Mouse (Mus musculus) small intestine, adult 10 weeks (tissue): ENCODE measurements around the gene Vamp8. TPM values are rescaled to one million over a fixed set of nuclear protein-coding genes. Genes with fewer than 3 reads are reported as not detected.

Experiments used
- polyA plus RNA-seq: library from polyadenylated mRNA; stranded (reverse); fragments of 350-450 nt; fragmentation: Illumina TruSeq; extraction: RNeasy Lipid Tissue Mini Kit (QIAGEN cat#74804); gene quantifications from one replicate; pipeline ENCODE4 v1.2.3, GENCODE M21; 2014; ENCODE audit warnings: low replicate concordance

The Vamp8 gene
- polyA plus RNA-seq: 93.1 TPM

GRCm38 (mm10) chr6:72389941-72390771, at the start of gene Vamp8:
Gene Vamp8 (minus strand): TSS chr6:72390703.

GRCm38 (mm10) chr6:72439355-72440185, 49.1 kb upstream of the Vamp8 start, which contains the start of gene Mat2a:
Gene Mat2a (minus strand): TSS chr6:72439558.

GRCm38 (mm10) chr6:72414076-72414756, 23.7 kb upstream of the Vamp8 start, which contains the start of gene Ggcx:
Gene Ggcx (plus strand): TSS chr6:72414308.

GRCm38 (mm10) chr6:72380131-72380770, 10.3 kb downstream of the Vamp8 start, which contains the start of gene Vamp5:
Gene Vamp5 (minus strand): TSS chr6:72380468.

GRCm38 (mm10) chr6:72366844-72367443, 23.6 kb downstream of the Vamp8 start, which contains the start of gene Rnf181:
Gene Rnf181 (minus strand): TSS chr6:72366956.

GRCm38 (mm10) chr6:72355066-72355911, 35.2 kb downstream of the Vamp8 start, which contains the start of gene Tmem150a:
Gene Tmem150a (plus strand): TSS chr6:72355447.

GRCm38 (mm10) chr6:72347166-72347941, 43.1 kb downstream of the Vamp8 start, which contains the start of gene 0610030E20Rik:
Gene 0610030E20Rik (plus strand): TSS chr6:72347317.

GRCm38 (mm10) chr6:72345074-72345567, 45.4 kb downstream of the Vamp8 start, which contains the start of gene Usp39:
Gene Usp39 (minus strand): TSS chr6:72345184.

Other genes with a start within 250 kb of the Vamp8 start
- not detected for gene Atoh8, start 155.1 kb downstream of the Vamp8 start, polyA plus RNA-seq
- not detected for gene Sftpb, start 86.1 kb downstream of the Vamp8 start, polyA plus RNA-seq
- gene Usp39, start 45.5 kb downstream of the Vamp8 start, polyA plus RNA-seq: 43.6 TPM
- gene 0610030E20Rik, start 43.4 kb downstream of the Vamp8 start, polyA plus RNA-seq: 57.5 TPM
- 0.67 TPM for gene Tmem150a, start 35.3 kb downstream of the Vamp8 start, polyA plus RNA-seq
- gene Rnf181, start 23.7 kb downstream of the Vamp8 start, polyA plus RNA-seq: 189 TPM
- gene Vamp5, start 10.2 kb downstream of the Vamp8 start, polyA plus RNA-seq: 0.26 TPM
- 7.6 TPM for gene Ggcx, start 23.6 kb upstream of the Vamp8 start, polyA plus RNA-seq
- 279 TPM for gene Mat2a, start 48.9 kb upstream of the Vamp8 start, polyA plus RNA-seq
- 0.41 TPM for gene Sh2d6, start 131.0 kb upstream of the Vamp8 start, polyA plus RNA-seq
- gene Capg, start 153.7 kb upstream of the Vamp8 start, polyA plus RNA-seq: not detected
- gene Elmod3, start 207.7 kb upstream of the Vamp8 start, polyA plus RNA-seq: 13.5 TPM
- 47.4 TPM for gene Retsat, start 207.8 kb upstream of the Vamp8 start, polyA plus RNA-seq
- gene Tgoln1, start 226.3 kb upstream of the Vamp8 start, polyA plus RNA-seq: 262 TPM